Mouse (Mus musculus) CH12.LX (cell line): ENCODE results near the gene Wdr4. TPM values are rescaled to one million over a fixed set of nuclear protein-coding genes. Genes with fewer than 3 reads are reported as not detected.

Experiments
- DNase-seq: peaks from one replicate; pipeline ENCODE4 v3.0.0-alpha.2; 2013; ENCODE audit errors: extremely low read depth
- H3K27ac ChIP-seq: 2 replicates; pipeline ENCODE4 v1.5.1; 2012; ENCODE audit warnings: low read depth, mild to moderate bottlenecking, control low read depth, moderate library complexity; ENCODE audit not compliant: insufficient read depth
- H3K27me3 ChIP-seq: replicated peaks from 2 replicates; pipeline ENCODE3; 2012; ENCODE audit warnings: inconsistent platforms
- H3K36me3 ChIP-seq, 2 experiments: replicated peaks in 1 of 2; 2 replicates each; pipeline versions ENCODE3 to v1.6.1; 2012; ENCODE audit warnings: inconsistent platforms in 1 of 2, low read length in 1 of 2, mild to moderate bottlenecking in 1 of 2, mixed read lengths in 1 of 2, moderate library complexity in 1 of 2; ENCODE audit not compliant: control insufficient read depth in 1 of 2, insufficient read depth in 1 of 2
- H3K4me1 ChIP-seq, 2 experiments: 2 replicates each; pipeline ENCODE4 v1.6.1; 2012; ENCODE audit warnings: inconsistent platforms in 1 of 2, moderate library complexity in 1 of 2; ENCODE audit not compliant: insufficient read depth in 2 of 2, control insufficient read depth in 1 of 2
- H3K4me2 ChIP-seq: 2 replicates; pipeline ENCODE4 v1.6.1; 2012; ENCODE audit warnings: low read depth, mild to moderate bottlenecking, control low read depth; ENCODE audit not compliant: poor library complexity, insufficient read depth, severe bottlenecking
- H3K4me3 ChIP-seq, 3 experiments: fragments of 150-350 bp in 1 of 3; sonication (generic) in 1 of 3; replicated peaks in 1 of 3; 2 replicates each; pipeline versions ENCODE3 to v1.5.1; 2011 to 2012; ENCODE audit warnings: low read depth in 2 of 3, low read length in 2 of 3, mild to moderate bottlenecking in 2 of 3, moderate library complexity in 2 of 3, control low read depth in 1 of 3, improper control_type of control experiment in 1 of 3, inconsistent platforms in 1 of 3, mixed read lengths in 1 of 3; ENCODE audit not compliant: poor library complexity in 1 of 3
- H3K79me2 ChIP-seq: replicated peaks from 2 replicates; pipeline ENCODE4 v1.6.1; 2012; ENCODE audit warnings: mild to moderate bottlenecking, moderate library complexity; ENCODE audit not compliant: control insufficient read depth, poor library complexity, insufficient read depth, severe bottlenecking; ENCODE audit errors: extremely low read depth
- H3K9ac ChIP-seq: 2 replicates; pipeline ENCODE4 v1.6.1; 2012; ENCODE audit warnings: low read depth, mild to moderate bottlenecking, control low read depth, moderate library complexity; ENCODE audit not compliant: insufficient read depth
- H3K9me3 ChIP-seq: replicated peaks from 2 replicates; pipeline ENCODE3; 2012; ENCODE audit warnings: low read length, inconsistent platforms, mixed read lengths
- BHLHE40 ChIP-seq: IDR thresholded peaks from 2 replicates; pipeline ENCODE4 v1.6.1; 2011; ENCODE audit warnings: mild to moderate bottlenecking, low read depth, low read length, improper control_type of control experiment
- CHD2 ChIP-seq: IDR thresholded peaks from 2 replicates; pipeline ENCODE4 v1.6.1; 2011; ENCODE audit warnings: low read length, improper control_type of control experiment
- CTCF ChIP-seq, 2 experiments: IDR thresholded peaks in 1 of 2; conservative IDR thresholded peaks in 1 of 2; 2 replicates each; pipeline ENCODE4 v1.5.1; 2011 to 2012; ENCODE audit warnings: low read depth in 2 of 2, low read length in 2 of 2, improper control_type of control experiment in 1 of 2, inconsistent platforms in 1 of 2, mild to moderate bottlenecking in 1 of 2, moderate library complexity in 1 of 2
- E2F4 ChIP-seq: IDR thresholded peaks from 2 replicates; pipeline ENCODE4 v1.6.1; 2011; ENCODE audit warnings: low read depth, low read length, improper control_type of control experiment; ENCODE audit not compliant: insufficient replicate concordance
- EP300 ChIP-seq: IDR thresholded peaks from 2 replicates; pipeline ENCODE4 v1.6.1; 2011; ENCODE audit warnings: low read length, improper control_type of control experiment
- ETS1 ChIP-seq: conservative IDR thresholded peaks from 2 replicates; pipeline ENCODE4 v1.6.1; 2012; ENCODE audit warnings: low read depth, mild to moderate bottlenecking, inconsistent platforms, low read length, improper control_type of control experiment, moderate library complexity
- GABPA ChIP-seq: IDR thresholded peaks from 2 replicates; pipeline ENCODE4 v1.6.1; 2012; ENCODE audit warnings: low read depth, low read length, improper control_type of control experiment, inconsistent platforms; ENCODE audit not compliant: insufficient replicate concordance
- HCFC1 ChIP-seq: IDR thresholded peaks from 2 replicates; pipeline ENCODE4 v1.6.1; 2012; ENCODE audit warnings: low read depth, mild to moderate bottlenecking, inconsistent platforms, low read length, improper control_type of control experiment
- IRF4 ChIP-seq: IDR thresholded peaks from 2 replicates; pipeline ENCODE4 v1.6.1; 2014; ENCODE audit warnings: low read depth, mild to moderate bottlenecking, inconsistent platforms, low read length, improper control_type of control experiment
- JUN ChIP-seq: IDR thresholded peaks from 2 replicates; pipeline ENCODE4 v1.6.1; 2011; ENCODE audit warnings: low read depth, mild to moderate bottlenecking, low read length, improper control_type of control experiment, moderate library complexity; ENCODE audit not compliant: insufficient read depth
- JUND ChIP-seq: conservative IDR thresholded peaks from 2 replicates; pipeline ENCODE4 v1.6.1; 2011; ENCODE audit warnings: low read depth, low read length, improper control_type of control experiment
- KAT2A ChIP-seq: IDR thresholded peaks from 2 replicates; pipeline ENCODE4 v1.6.1; 2012; ENCODE audit warnings: low read length, improper control_type of control experiment, inconsistent platforms; ENCODE audit not compliant: insufficient replicate concordance
- MAFK ChIP-seq: IDR thresholded peaks from 2 replicates; pipeline ENCODE4 v1.6.1; 2011; ENCODE audit warnings: low read length, improper control_type of control experiment; ENCODE audit not compliant: insufficient replicate concordance
- MAX ChIP-seq: IDR thresholded peaks from 2 replicates; pipeline ENCODE4 v1.6.1; 2011; ENCODE audit warnings: low read length, improper control_type of control experiment
- MEF2A ChIP-seq: IDR thresholded peaks from 2 replicates; pipeline ENCODE4 v1.6.1; 2014; ENCODE audit warnings: low read depth, mild to moderate bottlenecking, inconsistent platforms, low read length, improper control_type of control experiment, borderline replicate concordance
- MXI1 ChIP-seq: IDR thresholded peaks from 2 replicates; pipeline ENCODE4 v1.6.1; 2011; ENCODE audit warnings: mild to moderate bottlenecking, low read depth, low read length, improper control_type of control experiment
- NELFE ChIP-seq: IDR thresholded peaks from 2 replicates; pipeline ENCODE4 v1.6.1; 2011; ENCODE audit warnings: low read depth, low read length, improper control_type of control experiment
- NRF1 ChIP-seq: IDR thresholded peaks from 2 replicates; pipeline ENCODE4 v1.6.1; 2014; ENCODE audit warnings: low read depth, mild to moderate bottlenecking, inconsistent platforms, low read length, improper control_type of control experiment, moderate library complexity
- PAX5 ChIP-seq: IDR thresholded peaks from 2 replicates; pipeline ENCODE4 v1.6.1; 2012; ENCODE audit warnings: low read length, inconsistent platforms, mixed read lengths
- POLR2AphosphoS2 ChIP-seq: IDR thresholded peaks from 2 replicates; pipeline ENCODE4 v1.6.1; 2011; ENCODE audit warnings: low read depth, low read length, improper control_type of control experiment
- RCOR1 ChIP-seq: conservative IDR thresholded peaks from 2 replicates; pipeline ENCODE4 v1.6.1; 2012; ENCODE audit warnings: low read depth, mild to moderate bottlenecking, inconsistent platforms, low read length, improper control_type of control experiment
- SIN3A ChIP-seq: IDR thresholded peaks from 2 replicates; pipeline ENCODE4 v1.6.1; 2012; ENCODE audit warnings: low read length, improper control_type of control experiment, inconsistent platforms
- SMC3 ChIP-seq: IDR thresholded peaks from 2 replicates; pipeline ENCODE4 v1.6.1; 2011; ENCODE audit warnings: low read depth, low read length, improper control_type of control experiment
- TBP ChIP-seq: conservative IDR thresholded peaks from 2 replicates; pipeline ENCODE4 v1.6.1; 2011; ENCODE audit warnings: low read depth, low read length, improper control_type of control experiment
- TCF12 ChIP-seq: IDR thresholded peaks from 2 replicates; pipeline ENCODE4 v1.6.1; 2014; ENCODE audit warnings: low read depth, mild to moderate bottlenecking, inconsistent platforms, low read length, improper control_type of control experiment
- UBTF ChIP-seq: IDR thresholded peaks from 2 replicates; pipeline ENCODE4 v1.6.1; 2012; ENCODE audit warnings: low read depth, mild to moderate bottlenecking, inconsistent platforms, low read length, improper control_type of control experiment, moderate library complexity
- ZKSCAN1 ChIP-seq: IDR thresholded peaks from 2 replicates; pipeline ENCODE4 v1.6.1; 2012; ENCODE audit warnings: low read depth, inconsistent platforms, low read length, improper control_type of control experiment, borderline replicate concordance
- ZNF384 ChIP-seq: IDR thresholded peaks from 2 replicates; pipeline ENCODE4 v1.6.1; 2012; ENCODE audit warnings: low read depth, low read length, improper control_type of control experiment, inconsistent platforms
- dilution Hi-C: fragments of 300-500 bp; cut with MboI; formaldehyde crosslinking; loops from 2 replicates; pipeline ENCODE4 v1.14.3; 2020; ENCODE audit warnings: low sequenced_read_pairs; ENCODE audit not compliant: extremely low pct_unique_long_range_greater_than_20kb, extremely low pct_ligation_motif_present
- in situ Hi-C: fragments of 300-500 bp; cut with MboI; formaldehyde crosslinking; loops from 3 replicates; pipeline ENCODE4 v1.14.3; 2019; ENCODE audit warnings: low sequenced_read_pairs, low pct_ligation_motif_present, low pct_unique_long_range_greater_than_20kb, mixed read lengths
- polyA plus RNA-seq: library from polyadenylated mRNA; unstranded; fragments of >175 nt; gene quantifications from 2 replicates; pipeline ENCODE4 v1.2.1, GENCODE M21; 2012; ENCODE audit warnings: low read depth; ENCODE audit not compliant: insufficient read length
- total RNA-seq, 2 experiments: library from RNA; depleted of rRNA; stranded (reverse); fragments of 300-350 nt in 1 of 2; fragments of >200 nt in 1 of 2; gene quantifications; 2 replicates each; pipeline ENCODE4 v1.2.3; 2012 to 2014

Wdr4 gene
- total and polyA plus RNA-seq, 3 experiments, result 48.3 to 56.2 (median 51.4) TPM

DNA sequence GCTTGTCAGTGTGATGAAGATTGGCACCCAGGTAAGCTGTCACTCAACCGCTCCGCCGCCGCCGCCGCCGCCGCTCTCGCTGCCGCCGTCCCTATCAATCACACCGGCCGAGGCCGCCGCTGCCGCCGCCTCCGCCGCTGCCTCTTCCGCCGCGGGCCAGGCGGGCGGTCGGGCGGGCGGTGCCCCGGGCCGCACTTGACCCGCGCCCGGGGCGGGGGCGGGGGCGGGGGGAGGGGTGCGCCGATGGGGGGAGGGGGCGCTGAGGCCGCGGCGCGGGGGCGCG lies 45.0 kb upstream of the Wdr4 start:
- DNase-seq, result no peak
- in situ Hi-C loops, result no loop called here

DNA sequence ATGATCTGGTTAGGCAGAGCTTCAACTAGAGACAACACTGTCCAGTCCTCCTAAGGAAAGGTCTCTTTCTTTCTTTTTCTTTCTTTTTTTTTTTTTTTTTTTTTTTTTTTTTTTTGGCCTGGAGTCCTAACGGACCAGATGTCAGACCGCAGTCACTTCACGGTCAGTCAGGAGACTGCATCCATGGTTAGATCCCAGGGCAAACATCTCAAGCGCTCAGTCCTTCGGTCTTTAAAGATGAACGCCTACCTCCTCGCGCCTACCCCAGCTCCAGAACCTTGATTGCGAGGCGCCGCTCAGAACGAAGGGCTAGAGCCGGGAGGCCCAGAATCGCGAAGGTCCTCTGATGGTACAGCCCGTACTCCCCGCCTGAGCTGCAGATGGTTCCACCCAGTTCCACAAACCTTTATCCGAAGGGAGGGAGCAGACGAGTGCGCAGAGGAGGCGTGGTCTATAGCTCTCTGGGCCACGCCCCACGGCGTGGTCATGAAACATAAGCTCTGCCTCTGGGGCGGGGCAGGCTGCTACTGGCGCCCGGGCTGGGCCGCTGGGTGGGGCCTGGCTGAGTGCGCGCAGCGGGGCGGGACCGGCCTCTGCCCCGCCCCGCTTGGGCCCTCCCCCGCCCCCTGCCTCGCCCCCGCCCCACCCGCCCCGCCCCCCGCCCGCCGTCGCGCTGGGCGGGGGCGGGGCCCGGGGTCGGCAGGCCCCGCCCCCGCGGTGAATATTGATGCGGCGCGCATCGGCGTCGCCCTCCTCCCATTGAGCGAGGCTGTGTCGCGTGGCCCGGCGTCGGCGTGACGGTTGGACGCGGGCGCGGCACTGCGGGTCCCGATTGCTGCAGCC lies 44.5 kb upstream of the Wdr4 start, which contains the start of gene Pknox1:
TSS of gene Pknox1 (plus strand) at position 720 of the 843 bp plus-strand sequence.
- dilution Hi-C loops, result no loop called here
- H3K9ac ChIP-seq, result peak within 1 kb of the TSS; percentile 92
- peak within 1 kb of the TSS; percentile 95 for H3K4me2 ChIP-seq
- peaks cover 7 to 33% of the 10 kb centered on the region in 2 experiments for H3K4me1 ChIP-seq
- H3K9me3 ChIP-seq, result no peaks in the 10 kb centered on the region
- H3K79me2 ChIP-seq, result peaks cover 26% of the 10 kb centered on the region
- peak; percentile 99 for DNase-seq
- in situ Hi-C loops, result no loop called here
- peaks cover 0 to 15% of the 10 kb centered on the region in 2 experiments for H3K36me3 ChIP-seq
- H3K4me3 ChIP-seq, result peak within 1 kb of the TSS; percentile 70 to 100 (median 85)
- no peaks in the 10 kb centered on the region for H3K27me3 ChIP-seq
- peak within 1 kb of the TSS; percentile 74 for H3K27ac ChIP-seq
- TF ChIP-seq MEF2A (no peak), POLR2AphosphoS2 (no peak), ZNF384 (peak; percentile 95), SIN3A (peak; percentile 76; the same call in 1 of the 2 replicates), CHD2 (peak; percentile 56; the same call in 1 of the 2 replicates), BHLHE40 (peak; percentile 45), JUN (no peak), MAFK (no peak), TBP (peak; percentile 52), MAX (0 out of 2 replicates have a peak, but pooled peaks have one; percentile 9), ETS1 (no peak; the same call in 1 of the 2 replicates), CTCF (conservative IDR thresholded peaks at IDR 0.05 in 1 of 2, IDR thresholded peaks at IDR 0.05 in 1 of 2; ENCODE audit: low read depth in 2 of 2, low read length in 2 of 2) (no peak), MXI1 (no peak), RCOR1 (no peak), IRF4 (no peak; the same call in 1 of the 2 replicates), EP300 (no peak), SMC3 (no peak), TCF12 (peak; percentile 57; the same call in 1 of the 2 replicates), UBTF (no peak), NELFE (no peak; the same call in 1 of the 2 replicates), GABPA (no peak), PAX5 (no peak), HCFC1 (peak; percentile 27; the same call in 1 of the 2 replicates), NRF1 (peak; percentile 71), E2F4 (no peak), JUND (no peak), ZKSCAN1 (no peak; the same call in 1 of the 2 replicates), KAT2A (no peak)

More for the DNA sequence above, 45.0 kb upstream of the Wdr4 start:
- H3K9ac ChIP-seq, result peak overlapping the region; percentile 92
- peak overlapping the region in 2 of 3 experiments; percentile 85 to 100 for H3K4me3 ChIP-seq
- dilution Hi-C loops, result no loop called here
- H3K4me1 ChIP-seq, result peaks cover 7 to 33% of the 10 kb centered on the region in 2 experiments
- H3K9me3 ChIP-seq, result no peaks in the 10 kb centered on the region
- H3K79me2 ChIP-seq, result peaks cover 25% of the 10 kb centered on the region
- H3K4me2 ChIP-seq, result no peak overlapping the region
- no peaks in the 10 kb centered on the region for H3K27me3 ChIP-seq
- peak overlapping the region; percentile 74 for H3K27ac ChIP-seq
- peaks cover 0 to 18% of the 10 kb centered on the region in 2 experiments for H3K36me3 ChIP-seq
- TF ChIP-seq KAT2A (no peak), CTCF (conservative IDR thresholded peaks at IDR 0.05 in 1 of 2, IDR thresholded peaks at IDR 0.05 in 1 of 2; ENCODE audit: low read depth in 2 of 2, low read length in 2 of 2) (no peak), SIN3A (no peak), TCF12 (0 out of 2 replicates have a peak, but pooled peaks have one; percentile 20), SMC3 (no peak), BHLHE40 (no peak)
